Comparison of ENCODE assay signal across 15 mouse cellular contexts in genomic region chr4:44593091-44593490, GRCm38 (mm10).
"Had no signal": no experiment of that assay in that cellular context is flagged by ENCODE, and none has a peak within 500 bp of the region (broad histone marks: within the 10 kb centered on the region; RNA-seq: fewer than 3 reads in every experiment).

No protein-coding gene starts in this region.

- H3K9ac ChIP-seq: neural tube, embryonic 15.5 days; stomach, embryonic 15.5 days had no signal

- H3K27me3 ChIP-seq: neural tube, embryonic 15.5 days; stomach, embryonic 15.5 days had no signal

- H3K9me3 ChIP-seq: neural tube, embryonic 15.5 days; stomach, embryonic 15.5 days had no signal

- DNase-seq: retina, postnatal 1 day; right cerebral cortex, adult 18-20 months; right cerebral cortex, postnatal 14 days; right cerebral cortex, postnatal 25 days; right cerebral cortex, postnatal 4 days; spleen, adult 18-20 months; thymus, adult 18-20 months; thymus, adult 2 months; thymus, postnatal 14 days; thymus, postnatal 25 days; thymus, postnatal 36 days; thymus, postnatal 4 days had no signal

- H3K27ac ChIP-seq: neural tube, embryonic 15.5 days; stomach, embryonic 15.5 days; stomach, postnatal 0 days had no signal

- H3K36me3 ChIP-seq: neural tube, embryonic 15.5 days; stomach, embryonic 15.5 days had no signal

- H3K4me3 ChIP-seq: neural tube, embryonic 15.5 days; stomach, embryonic 15.5 days had no signal

- H3K4me1 ChIP-seq: stomach, embryonic 15.5 days had no signal

- H3K4me2 ChIP-seq: neural tube, embryonic 15.5 days; stomach, embryonic 15.5 days had no signal
